Mouse (Mus musculus) adrenal gland, postnatal 14 days (tissue): Measurements from ENCODE around the gene Trim54. TPM values are rescaled to one million over a fixed set of nuclear protein-coding genes. Genes with fewer than 3 reads are reported as not detected.

ENCODE experiments used
- total RNA-seq: library from RNA; stranded (reverse); gene quantifications from 2 replicates; pipeline ENCODE4 v1.2.3, GENCODE M21; 2021

The Trim54 gene
- total RNA-seq, 1 experiment from 2014 or later: not detected

Other genes starting within 250 kb of the Trim54 start
- 48.5 and 55.1 TPM in 2 replicates for gene Tmem214, start 248.7 kb upstream of the Trim54 start, total RNA-seq
- 10.4 and 11.7 TPM in 2 replicates for gene Agbl5, start 228.0 kb upstream of the Trim54 start, total RNA-seq
- 210 and 212 TPM in 2 replicates for gene Ost4, start 208.9 kb upstream of the Trim54 start, total RNA-seq
- gene Emilin1, start 203.3 kb upstream of the Trim54 start, total RNA-seq: 46.2 and 51.0 TPM in 2 replicates
- 48.4 and 70.5 TPM in 2 replicates for gene Khk, start 195.3 kb upstream of the Trim54 start, total RNA-seq
- 0.56 and 0.86 TPM in 2 replicates for gene Cgref1, start 171.1 kb upstream of the Trim54 start, total RNA-seq
- 117 and 128 TPM in 2 replicates for gene Preb, start 156.4 kb upstream of the Trim54 start, total RNA-seq
- 1.1 and 1.2 TPM in 2 replicates for gene Tcf23, start 148.1 kb upstream of the Trim54 start, total RNA-seq
- 116 and 121 TPM in 2 replicates for gene Atraid, start 68.4 kb upstream of the Trim54 start, total RNA-seq
- gene Slc5a6, start 67.8 kb upstream of the Trim54 start, total RNA-seq: 19.7 and 24.0 TPM in 2 replicates
- 31.0 and 37.3 TPM in 2 replicates for gene Cad, start 61.9 kb upstream of the Trim54 start, total RNA-seq
- not detected in 2 replicates for gene Dnajc5g, start 10.4 kb upstream of the Trim54 start, total RNA-seq
- gene Slc30a3, start 8.5 kb upstream of the Trim54 start, total RNA-seq: 0.49 and 0.74 TPM in 2 replicates
- gene Ucn, start 22.1 kb downstream of the Trim54 start, total RNA-seq: not detected in 2 replicates
- 41.7 and 46.4 TPM in 2 replicates for gene Mpv17, start 37.5 kb downstream of the Trim54 start, total RNA-seq
- 1.7 and 1.9 TPM in 2 replicates for gene Gm29609, start 63.2 kb downstream of the Trim54 start, total RNA-seq
- gene Gtf3c2, start 63.4 kb downstream of the Trim54 start, total RNA-seq: 54.3 and 58.6 TPM in 2 replicates
- 85.0 and 95.4 TPM in 2 replicates for gene Snx17, start 76.5 kb downstream of the Trim54 start, total RNA-seq
- gene Eif2b4, start 76.7 kb downstream of the Trim54 start, total RNA-seq: 42.7 and 64.9 TPM in 2 replicates
- gene Zfp513, start 85.6 kb downstream of the Trim54 start, total RNA-seq: 25.8 and 27.9 TPM in 2 replicates
- 117 and 121 TPM in 2 replicates for gene Ppm1g, start 104.0 kb downstream of the Trim54 start, total RNA-seq
- 79.7 and 87.7 TPM in 2 replicates for gene Nrbp1, start 124.2 kb downstream of the Trim54 start, total RNA-seq
- not detected in 2 replicates for gene Gm9970, start 124.5 kb downstream of the Trim54 start, total RNA-seq
- 2.7 and 4.8 TPM in 2 replicates for gene Krtcap3, start 135.0 kb downstream of the Trim54 start, total RNA-seq
- gene Ift172, start 174.4 kb downstream of the Trim54 start, total RNA-seq: 36.0 and 41.5 TPM in 2 replicates
- 10.9 and 12.2 TPM in 2 replicates for gene Fndc4, start 179.4 kb downstream of the Trim54 start, total RNA-seq
- 1.6 and 13.8 TPM in 2 replicates for gene Gckr, start 180.7 kb downstream of the Trim54 start, total RNA-seq